Mouse (Mus musculus) Muller cell, postnatal 12 days (primary cell): ENCODE measurements around the gene Lrrc63.

Experiments
- DNase-seq: peaks from one replicate; pipeline ENCODE4 v3.0.0-alpha.2; 2015; ENCODE audit errors: inconsistent ontology term

The Lrrc63 gene

DNA sequence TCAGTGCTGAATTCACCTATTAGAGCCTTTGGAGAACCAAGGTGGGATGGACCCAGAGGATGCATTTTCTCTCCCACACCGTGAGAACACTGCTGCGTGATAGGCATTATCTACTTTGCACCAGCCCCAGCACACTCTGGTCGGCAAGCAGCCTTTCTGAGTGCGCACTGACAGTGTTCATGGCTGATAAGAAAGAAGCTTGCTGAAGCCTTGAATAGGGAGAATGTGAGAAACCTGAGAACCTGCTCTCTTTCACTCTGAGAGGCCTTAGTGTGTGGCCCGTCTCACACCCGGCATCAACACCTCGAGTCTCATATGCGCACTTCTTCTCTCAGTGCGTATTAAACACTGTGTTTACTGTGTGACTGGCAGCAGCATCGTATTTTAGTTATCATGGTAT is 7.8 kb upstream of the Lrrc63 start:
- no peak for DNase-seq

DNA sequence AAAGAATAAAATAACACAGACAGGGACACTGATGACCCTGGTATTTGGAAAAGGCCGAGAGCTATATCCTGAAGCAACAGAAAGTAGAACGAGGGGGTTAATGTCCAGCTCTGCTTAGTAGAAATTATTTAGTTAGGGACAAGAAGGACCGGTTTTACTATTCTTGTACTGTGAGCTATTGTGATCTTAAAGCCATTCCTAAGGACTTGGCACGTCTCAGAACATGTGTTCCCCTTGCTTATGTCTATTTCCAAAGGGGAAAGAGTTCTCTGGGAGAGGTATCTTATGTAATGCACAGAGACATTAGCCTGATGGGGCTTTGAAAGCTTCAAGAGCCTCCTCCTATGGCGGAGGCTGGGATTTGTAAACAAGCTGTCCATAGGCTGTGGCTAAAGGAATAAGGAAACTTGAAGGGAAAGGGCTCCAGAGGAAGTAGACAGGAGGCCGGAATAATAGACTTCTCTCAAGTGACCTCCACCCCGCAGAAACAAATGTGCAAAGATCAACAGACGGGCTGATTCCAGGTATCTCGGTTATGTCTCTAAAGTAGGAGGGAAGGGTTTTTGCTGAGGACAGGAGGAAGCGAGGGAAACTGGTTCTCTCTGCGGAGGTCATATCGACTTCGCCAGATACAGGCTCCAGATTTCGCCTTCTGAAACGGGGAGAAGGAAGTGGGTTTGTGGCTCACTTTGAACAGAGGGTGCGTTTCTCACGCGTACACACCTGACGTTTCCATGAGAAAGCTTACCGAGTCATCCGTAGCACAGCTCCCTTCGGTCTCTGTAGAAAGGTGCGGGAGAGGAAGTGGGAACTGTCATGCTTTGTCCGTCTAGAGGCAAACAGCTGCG is 5.7 kb upstream of the Lrrc63 start:
- no peak for DNase-seq

DNA sequence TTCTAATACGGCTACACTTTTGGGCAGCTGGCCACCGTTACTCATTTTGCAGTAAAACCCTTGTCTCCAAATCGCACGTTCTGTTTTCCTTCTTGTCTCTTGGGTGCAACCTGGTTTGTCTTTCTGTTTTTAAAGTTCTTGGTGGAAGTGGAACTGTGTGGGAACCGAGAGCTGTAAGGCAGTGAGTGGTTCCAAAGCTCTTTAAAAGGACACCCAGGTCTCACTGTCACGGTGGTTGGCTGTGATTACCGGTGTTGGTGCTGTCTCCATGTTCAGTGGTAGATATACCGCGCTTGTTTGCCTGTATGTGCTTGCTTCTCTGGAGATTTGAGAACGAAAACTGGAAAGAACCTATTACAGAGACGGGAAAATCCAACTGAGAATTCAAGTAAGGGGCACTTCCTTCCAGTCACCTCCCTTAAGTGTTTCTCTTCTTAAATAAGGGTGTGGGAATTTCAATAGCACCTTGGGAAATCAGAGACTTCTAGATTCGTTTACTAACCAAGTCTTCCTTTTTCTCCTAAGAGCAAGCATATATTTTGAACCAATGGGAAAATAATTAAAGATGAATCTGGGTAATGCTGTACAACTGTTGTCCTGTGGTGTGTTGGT is 749 bp upstream of the Lrrc63 start:
- no peak for DNase-seq

DNA sequence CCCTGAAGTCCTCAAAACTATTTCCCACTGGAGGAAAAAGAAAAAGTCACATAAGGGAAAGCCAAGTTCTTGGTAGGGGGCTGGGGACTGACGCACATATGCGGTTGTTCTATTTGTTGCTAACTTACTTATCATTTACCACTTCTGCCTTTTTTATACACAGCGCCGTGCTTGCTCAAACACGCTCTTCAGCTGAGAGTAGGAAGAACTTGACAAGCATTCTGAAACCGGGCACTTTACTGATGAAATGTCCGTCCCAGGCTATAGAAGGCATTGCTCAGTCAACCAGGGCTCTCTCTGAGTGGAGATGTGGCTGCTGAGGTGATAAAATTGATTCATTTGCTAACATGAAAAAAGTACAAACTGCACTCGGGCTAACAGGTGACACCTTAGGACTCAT is 9.0 kb downstream of the Lrrc63 start:
- DNase-seq: no peak

DNA sequence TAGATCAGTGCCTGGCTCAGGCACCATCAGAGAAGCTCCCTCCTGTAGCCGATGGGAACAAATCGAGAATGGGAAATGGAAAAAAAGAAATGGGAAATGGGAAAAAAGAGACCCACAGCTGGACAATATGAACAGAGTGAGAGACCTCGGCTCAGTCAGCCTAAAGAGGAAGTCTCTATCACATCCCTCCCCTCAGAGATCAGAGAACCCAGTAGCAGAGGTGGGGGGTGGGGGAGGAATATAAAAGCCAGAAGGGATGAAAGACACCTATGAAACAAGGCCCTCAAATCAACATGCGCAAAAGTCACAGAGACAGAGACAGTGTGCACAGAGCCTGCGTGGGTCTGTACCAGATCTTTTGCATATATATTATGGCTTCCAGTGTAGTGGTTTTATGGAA is 27.7 kb downstream of the Lrrc63 start:
- DNase-seq: no peak

DNA sequence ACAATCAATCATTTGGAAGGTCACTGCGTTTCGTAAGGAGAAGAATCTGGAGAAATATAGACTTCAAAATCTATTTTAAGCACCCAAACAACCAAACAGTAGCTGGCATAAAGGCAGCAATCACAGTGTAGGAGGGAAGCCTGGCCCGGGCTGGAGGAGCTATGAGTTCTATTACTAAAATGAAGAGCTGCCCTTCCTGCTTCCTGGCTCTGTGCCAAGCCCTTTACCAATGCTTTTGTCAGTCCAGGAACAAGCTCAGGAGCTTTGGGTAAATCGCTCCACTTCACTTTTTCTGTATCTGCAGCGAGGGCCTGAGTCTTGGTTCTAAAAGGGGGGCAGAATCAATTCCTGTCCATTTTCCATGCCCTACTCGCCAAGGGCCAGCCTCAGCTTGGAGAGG is 52.7 kb downstream of the Lrrc63 start:
- no peak for DNase-seq

DNA sequence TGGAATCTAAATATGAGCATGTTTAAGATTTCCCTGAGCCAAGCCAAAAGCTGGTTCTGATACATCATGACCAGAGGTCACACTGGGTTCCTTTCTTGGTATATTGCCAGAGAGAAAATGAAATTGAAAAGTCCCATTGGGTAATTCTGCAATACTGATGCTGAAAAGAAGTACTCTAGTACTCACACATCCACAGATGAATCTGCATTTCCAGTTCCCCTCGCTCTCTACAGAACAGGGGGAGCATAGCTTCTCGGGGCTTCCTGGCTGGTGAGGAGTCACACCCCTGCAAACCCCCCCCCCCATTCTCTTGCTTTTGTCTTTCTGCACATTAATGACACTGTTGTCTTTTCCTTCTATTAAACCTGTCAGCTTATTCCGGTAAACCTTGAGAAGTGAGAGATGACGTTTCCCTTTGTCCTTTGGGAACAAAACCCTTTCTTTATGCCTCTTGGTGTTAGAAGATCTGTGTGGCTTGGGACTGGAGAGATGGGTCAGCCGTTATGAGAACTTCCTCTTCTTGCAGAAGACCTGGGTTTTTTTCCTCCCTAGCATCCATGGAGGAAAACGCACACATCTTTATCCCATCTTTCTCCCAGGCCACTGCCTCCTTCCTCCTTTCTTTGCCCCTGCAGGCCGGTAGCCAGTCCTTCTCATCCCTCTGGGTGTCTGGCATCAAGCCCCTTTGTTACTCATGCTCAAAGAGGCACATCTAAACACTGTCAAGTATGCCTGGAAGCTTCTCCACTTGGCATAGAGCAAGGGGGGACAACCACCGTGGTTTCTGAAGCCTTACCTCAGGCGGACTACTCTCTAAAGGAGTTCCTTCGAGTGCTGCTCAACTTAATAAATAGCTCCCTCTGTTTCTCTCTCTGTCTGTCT is 55.1 kb downstream of the Lrrc63 start:
- DNase-seq: peak; percentile 54

DNA sequence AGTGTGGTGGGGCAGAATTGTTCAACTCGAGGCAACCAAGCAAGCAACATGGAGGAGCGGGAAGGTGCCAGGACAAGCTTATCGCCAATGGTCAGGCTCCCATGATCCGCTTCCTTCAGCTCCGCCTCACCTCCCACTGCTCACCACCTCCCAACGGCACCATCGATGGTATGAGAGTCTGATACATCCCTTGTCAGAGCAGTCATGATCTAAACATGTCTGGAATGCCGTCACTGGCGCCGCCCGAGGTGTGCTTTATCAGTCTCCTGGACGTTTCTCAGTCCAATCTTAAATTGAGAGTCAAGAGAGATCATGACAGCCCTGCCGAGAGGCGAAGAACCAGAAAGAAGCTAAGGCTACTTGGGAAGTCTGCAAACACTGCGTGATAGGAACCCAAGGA is 59.6 kb downstream of the Lrrc63 start:
- peak; percentile 38 for DNase-seq

DNA sequence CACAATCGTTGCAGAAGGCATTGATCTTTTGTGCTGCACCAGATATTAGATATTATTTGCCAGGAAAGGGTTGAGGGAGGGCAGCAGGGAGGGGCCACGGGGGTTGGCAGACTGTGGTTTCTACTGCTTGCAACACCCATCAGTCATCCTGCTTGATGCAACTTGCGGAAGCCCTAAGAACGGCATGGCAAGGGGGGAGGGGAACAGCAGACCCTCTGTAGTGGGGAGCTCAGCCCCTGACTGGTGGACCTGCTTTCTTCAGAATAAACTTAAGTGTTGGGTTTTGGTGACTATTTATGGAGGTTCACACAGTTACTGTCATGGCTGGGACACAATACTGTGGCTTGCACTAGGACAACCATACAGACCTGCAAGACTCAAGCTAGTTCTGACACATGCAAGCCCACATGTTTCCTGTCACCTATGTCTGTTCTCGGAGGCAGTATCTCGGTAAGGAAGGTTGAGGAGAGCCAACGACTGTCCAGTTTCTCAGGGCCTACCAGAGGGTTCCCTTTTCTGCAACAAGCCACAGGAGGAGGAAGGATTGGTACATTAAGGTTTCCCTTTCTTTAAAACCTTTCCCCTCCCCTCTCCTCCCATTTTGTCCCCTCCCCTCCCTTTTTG is 61.2 kb downstream of the Lrrc63 start:
- DNase-seq: no peak

DNA sequence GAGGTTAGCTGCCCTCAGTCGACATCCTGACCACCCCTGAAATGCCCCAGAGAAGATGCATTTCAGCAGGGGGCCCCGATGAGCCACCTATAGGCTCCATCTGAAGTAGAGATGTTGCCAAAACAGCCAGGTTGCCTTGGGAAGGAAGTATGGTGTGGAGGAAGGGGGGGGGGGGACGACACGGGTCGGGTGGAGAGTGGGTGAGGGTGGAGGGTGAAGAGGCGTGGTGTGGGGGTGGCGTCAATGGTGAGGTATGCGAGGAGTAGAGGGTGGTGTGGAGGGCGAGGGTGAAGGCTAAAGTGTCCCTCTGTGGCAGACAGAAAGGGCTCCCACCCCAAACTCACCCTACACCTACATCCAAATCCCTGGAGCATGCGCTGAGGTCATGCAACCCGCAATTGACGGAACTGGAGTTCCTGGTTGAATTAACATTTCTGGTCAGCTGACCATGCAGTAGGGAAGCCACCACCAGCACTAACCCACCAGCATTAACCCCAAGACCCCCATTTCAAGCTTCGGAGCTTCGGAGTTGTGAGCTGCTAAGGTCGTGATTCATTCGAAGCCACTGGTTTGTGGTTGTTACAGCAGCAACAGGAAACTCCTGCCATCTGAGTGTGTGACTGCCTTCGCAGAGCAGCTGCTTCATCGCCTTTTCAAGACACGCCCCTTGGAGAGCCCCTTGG is 62.1 kb downstream of the Lrrc63 start:
- no peak for DNase-seq

DNA sequence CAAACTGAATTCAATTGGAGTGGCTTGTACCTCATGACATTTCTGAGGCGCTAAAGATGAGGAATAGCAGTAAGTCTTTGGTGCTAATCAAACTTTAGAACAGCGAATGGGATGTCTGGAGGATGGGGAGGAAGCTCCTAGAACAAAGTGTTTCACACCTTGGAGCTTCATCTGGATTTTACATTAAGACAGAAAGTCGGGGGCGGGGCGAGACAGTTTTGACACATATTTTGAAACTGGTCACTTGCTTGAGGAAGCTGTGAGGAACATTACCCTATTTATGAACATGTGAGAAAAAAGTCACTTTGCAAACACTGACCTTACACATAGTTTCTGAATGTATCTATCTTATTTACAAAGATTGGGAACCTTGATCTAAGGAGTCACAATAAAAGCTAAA is 65.5 kb downstream of the Lrrc63 start:
- DNase-seq: no peak

DNA sequence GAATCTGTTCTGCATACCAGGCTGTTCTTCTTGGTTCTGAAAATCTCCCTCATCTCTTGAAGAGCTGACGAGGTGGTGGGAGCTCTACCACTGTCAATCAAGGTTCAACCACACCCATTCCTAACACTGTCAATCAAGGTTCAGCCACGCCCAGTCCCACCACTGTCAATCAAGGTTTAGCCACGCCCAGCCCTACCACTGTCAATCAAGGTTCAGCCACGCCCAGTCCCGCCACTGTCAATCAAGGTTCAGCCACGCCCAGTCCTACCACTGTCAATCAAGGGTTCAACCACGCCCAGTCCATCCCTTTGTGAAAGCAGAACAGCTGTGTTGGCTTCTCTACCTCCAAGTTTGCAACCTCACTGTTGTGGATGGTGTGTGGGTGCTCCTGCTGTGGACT is 66.2 kb downstream of the Lrrc63 start:
- DNase-seq: no peak

DNA sequence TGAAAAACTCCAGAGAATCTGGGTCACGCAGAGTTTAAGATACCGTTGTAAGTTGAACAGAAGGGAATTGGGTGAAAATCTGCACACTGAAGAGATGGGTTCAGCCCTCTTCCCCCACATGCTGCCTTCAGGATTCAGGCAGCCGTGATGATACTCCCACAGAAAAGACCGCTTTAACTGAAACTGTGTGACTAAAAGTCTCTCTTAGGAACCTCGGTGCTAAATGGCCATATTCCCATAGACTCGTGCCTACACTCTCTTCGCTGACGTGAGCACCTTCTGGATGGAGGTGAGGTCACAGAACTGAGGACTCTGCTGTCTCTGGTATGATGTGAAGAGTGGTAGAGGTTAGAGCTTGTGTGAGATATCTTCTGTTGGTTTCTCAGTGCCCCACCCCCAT is 66.7 kb downstream of the Lrrc63 start:
- DNase-seq: no peak

DNA sequence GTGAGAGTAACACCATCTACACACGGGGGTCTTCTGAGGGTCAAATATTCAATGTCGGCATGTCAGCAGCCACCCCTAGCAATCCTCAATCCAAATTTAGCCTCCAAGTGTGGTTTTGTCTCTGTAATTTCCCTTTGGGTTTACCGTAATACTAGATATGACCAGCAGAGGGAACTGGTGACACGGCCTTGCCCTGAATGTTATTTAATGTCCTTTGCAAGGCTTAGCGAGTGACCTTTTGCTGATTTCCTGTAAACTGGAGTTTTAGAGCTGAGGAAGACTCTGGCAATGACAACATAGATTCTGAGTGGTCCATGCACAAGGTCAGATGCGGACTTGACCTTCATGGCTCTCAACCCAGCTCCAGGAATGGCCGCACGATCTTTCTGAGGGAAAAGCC is 70.1 kb downstream of the Lrrc63 start:
- DNase-seq: peak; percentile 11

DNA sequence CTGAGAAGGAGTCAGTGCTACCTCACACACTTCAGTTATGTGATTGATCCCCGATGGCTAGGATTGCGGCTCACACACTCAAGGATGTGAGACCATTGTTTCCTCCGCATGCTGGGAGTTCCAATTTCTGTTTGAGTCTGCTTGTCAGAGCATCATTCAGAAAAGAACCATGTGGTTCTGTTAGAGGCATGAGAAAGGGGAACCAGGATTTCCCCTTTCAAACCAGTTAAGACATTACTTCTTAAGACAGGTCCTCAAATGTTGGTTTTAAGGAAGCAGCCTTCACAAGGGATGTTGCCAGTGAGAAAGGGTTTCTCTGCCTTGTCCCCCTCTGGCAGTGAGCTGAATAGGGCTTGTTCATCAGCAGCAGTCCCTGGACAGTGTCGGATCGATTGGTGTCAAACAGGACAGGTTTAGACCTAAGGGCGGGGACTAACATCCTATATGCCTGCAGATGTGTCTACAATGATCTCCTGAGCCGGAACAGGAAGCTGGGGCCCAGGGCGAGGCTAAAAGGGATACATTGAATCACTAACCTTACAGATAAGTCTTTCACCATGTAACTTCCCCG is 73.7 kb downstream of the Lrrc63 start:
- DNase-seq: no peak

DNA sequence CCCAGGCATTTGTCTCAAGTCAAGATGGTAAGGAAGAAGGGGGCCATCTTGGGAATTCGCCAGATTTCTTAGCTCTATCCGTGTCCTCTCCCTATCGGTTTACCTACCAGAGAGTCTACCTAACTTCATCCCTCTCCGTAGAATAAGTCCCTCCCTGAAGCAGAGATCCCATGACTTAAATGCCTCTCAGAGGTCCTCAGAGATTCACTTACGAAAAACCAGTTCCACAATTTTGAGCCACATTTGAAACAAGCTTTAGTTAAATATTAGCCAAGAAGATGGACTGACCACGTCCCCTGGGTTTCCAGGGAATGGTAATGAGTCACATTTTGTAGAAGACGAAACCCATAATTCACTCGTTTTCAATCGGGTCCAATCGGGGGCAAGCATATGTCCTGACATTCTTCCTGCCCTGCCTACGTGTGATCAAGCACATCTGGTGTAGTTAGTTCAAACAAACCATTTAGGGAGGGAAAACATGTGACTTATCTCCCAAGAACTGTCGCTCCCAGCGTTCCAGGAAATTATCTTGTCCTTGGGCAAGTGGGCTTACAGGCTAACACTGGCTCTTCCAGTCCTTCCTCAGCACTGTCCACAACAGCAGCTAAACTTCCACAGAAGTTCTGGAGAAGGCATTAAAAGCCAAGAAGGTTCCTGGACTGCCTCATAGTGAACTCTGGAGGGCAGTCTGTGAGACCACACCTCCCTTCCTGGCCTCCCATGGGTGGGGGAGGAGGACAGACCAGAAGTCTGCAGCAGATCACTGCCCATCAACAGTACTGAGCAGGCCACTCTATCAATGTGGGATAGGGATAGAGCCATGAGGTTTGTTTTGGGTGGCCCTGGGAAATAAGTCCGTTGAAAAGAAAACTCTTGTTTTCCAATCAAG is 76.0 kb downstream of the Lrrc63 start:
- DNase-seq: no peak

DNA sequence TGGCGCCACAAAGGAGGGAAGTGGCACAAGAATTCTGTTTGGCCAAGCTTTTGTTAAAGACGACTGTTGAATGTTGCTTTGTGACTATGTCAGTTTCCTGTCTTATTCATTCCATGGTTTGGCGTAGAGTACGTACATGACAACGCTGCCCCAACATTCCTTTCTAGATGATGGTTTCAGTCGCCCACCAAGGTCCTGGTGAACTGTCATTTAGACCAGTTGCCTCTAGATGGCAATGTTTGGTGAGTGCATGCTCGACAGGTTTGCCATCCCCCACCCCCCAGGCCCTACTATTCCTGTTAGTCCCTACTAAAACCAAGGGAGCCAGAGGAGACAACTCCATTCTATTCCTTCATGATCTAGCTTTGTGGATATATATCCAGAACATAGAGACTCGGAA is 78.2 kb downstream of the Lrrc63 start:
- no peak for DNase-seq

DNA sequence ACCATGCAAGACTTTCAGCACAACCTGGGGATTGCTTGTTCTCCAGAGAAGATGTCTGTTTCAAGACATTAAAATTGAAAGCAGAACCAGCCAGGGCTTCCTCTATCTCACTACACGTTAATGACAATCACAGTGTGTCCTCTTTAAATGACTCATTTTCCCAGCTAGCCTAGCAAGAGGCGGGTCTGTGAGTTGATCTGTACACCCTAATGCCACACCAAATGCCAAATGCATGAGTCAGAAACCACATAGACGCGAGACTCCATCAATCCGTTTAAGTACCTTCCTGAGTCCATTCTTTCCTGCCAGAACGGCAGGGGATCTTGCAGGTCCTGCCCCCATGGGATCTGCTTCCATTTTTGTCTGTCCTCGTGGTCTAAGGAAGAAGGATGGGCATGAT is 85.5 kb downstream of the Lrrc63 start:
- peak; percentile 53 for DNase-seq

DNA sequence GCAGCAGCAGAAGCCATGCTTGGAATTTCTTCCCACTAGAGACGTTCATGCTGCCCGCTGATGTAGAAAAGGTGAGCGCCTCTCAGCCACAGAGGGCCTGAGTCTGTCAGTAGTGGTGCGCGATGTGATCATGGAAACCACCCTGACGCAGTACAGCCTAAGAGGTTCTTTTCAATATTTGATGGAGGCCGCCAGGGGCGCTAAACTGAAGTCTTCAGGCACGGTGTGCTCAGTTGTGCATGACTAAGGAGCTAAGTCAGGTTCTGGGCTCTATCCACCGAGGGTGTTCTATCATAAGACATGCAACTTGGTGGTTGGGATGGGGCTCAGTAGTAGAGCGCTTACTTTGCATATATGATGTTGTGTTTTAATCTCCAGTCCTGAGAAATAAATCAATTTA is 95.2 kb downstream of the Lrrc63 start:
- no peak for DNase-seq
